Mouse (Mus musculus): ENCODE results near the gene Pik3cb. TPM values are rescaled to one million over a fixed set of nuclear protein-coding genes. Genes with fewer than 3 reads are reported as not detected.

Gene Pik3cb
- polyA plus RNA-seq, 1 experiment = 3.0 TPM

GRCm38 (mm10) chr9:99137301-99137700 lies 3.1 kb downstream of the Pik3cb start:
- no peak overlapping the region for H3K4me2 ChIP-seq (ENCODE audit: low read depth)
- H3K79me2 ChIP-seq (ENCODE audit: control insufficient read depth, insufficient read depth) = peaks cover 28% of the 10 kb centered on the region
- no peak overlapping the region for H3K4me3 ChIP-seq
- H3ac ChIP-seq (ENCODE audit: control insufficient read depth, insufficient read length) = no peak overlapping the region
- no peaks in the 10 kb centered on the region for H3K36me3 ChIP-seq (ENCODE audit: control insufficient read depth, insufficient read depth)
- no peak for TF ChIP-seq POLR2A (IDR thresholded peaks at IDR 0.05; ENCODE audit: insufficient read length, low read depth)
- no peak for TF ChIP-seq TCF12 (IDR thresholded peaks at IDR 0.05; ENCODE audit: insufficient read depth, poor library complexity, severe bottlenecking)
- no peak for TF ChIP-seq E2F4 (IDR thresholded peaks at IDR 0.05; ENCODE audit: insufficient read depth)
- no peak for TF ChIP-seq SRF (IDR thresholded peaks at IDR 0.05; ENCODE audit: control insufficient read depth, insufficient read length, low read depth)
- TF ChIP-seq MAX (IDR thresholded peaks at IDR 0.05; ENCODE audit: low read depth) = no peak
- no peak for TF ChIP-seq MYOD1 (IDR thresholded peaks at IDR 0.05; ENCODE audit: control insufficient read depth in 1 of 3, insufficient read length in 2 of 3, low read depth in 2 of 3)
- no peak for TF ChIP-seq POLR2AphosphoS2 (IDR thresholded peaks at IDR 0.05; ENCODE audit: insufficient read length, low read depth)
- no peak for TF ChIP-seq CEBPB (IDR thresholded peaks at IDR 0.05; ENCODE audit: insufficient read depth, poor library complexity, severe bottlenecking)
- no peak for TF ChIP-seq USF1 (IDR thresholded peaks at IDR 0.05; ENCODE audit: low read depth)
- TF ChIP-seq TCF3 (IDR thresholded peaks at IDR 0.05; ENCODE audit: insufficient read length, low read depth) = no peak
- no peak for TF ChIP-seq REST (IDR thresholded peaks at IDR 0.05; ENCODE audit: insufficient read depth, insufficient read length)
- no peak for TF ChIP-seq MYOG (IDR thresholded peaks at IDR 0.05; ENCODE audit: control insufficient read depth in 1 of 3, insufficient read depth in 1 of 3, insufficient read length in 2 of 3, low read depth in 2 of 3)
- H3K27me3 ChIP-seq (ENCODE audit: control insufficient read depth, insufficient read depth, insufficient read length) = no peaks in the 10 kb centered on the region

- no peak for TF ChIP-seq POLR2AphosphoS2 (IDR thresholded peaks at IDR 0.05; ENCODE audit: insufficient read length, low read depth)
- TF ChIP-seq REST (IDR thresholded peaks at IDR 0.05; ENCODE audit: insufficient read depth, insufficient read length) = no peak
- TF ChIP-seq MYOG (IDR thresholded peaks at IDR 0.05; ENCODE audit: control insufficient read depth in 1 of 3, insufficient read depth in 1 of 3, insufficient read length in 2 of 3, low read depth in 2 of 3) = no peak
- TF ChIP-seq E2F4 (IDR thresholded peaks at IDR 0.05; ENCODE audit: insufficient read depth) = no peak
- TF ChIP-seq MAX (IDR thresholded peaks at IDR 0.05; ENCODE audit: low read depth) = no peak
- TF ChIP-seq SRF (IDR thresholded peaks at IDR 0.05; ENCODE audit: control insufficient read depth, insufficient read length, low read depth) = no peak
- no peak for TF ChIP-seq CEBPB (IDR thresholded peaks at IDR 0.05; ENCODE audit: insufficient read depth, poor library complexity, severe bottlenecking)
- TF ChIP-seq POLR2A (IDR thresholded peaks at IDR 0.05; ENCODE audit: insufficient read length, low read depth) = no peak
- no peak for TF ChIP-seq TCF12 (IDR thresholded peaks at IDR 0.05; ENCODE audit: insufficient read depth, poor library complexity, severe bottlenecking)
- no peak for TF ChIP-seq MYOD1 (IDR thresholded peaks at IDR 0.05; ENCODE audit: control insufficient read depth in 1 of 3, insufficient read length in 2 of 3, low read depth in 2 of 3)
- Histone ChIP-seq H3ac (ENCODE audit: control insufficient read depth, insufficient read length) (no peak overlapping the region), H3K79me2 (ENCODE audit: control insufficient read depth, insufficient read depth) (peaks cover 37% of the 10 kb centered on the region), H3K4me3 (no peak overlapping the region), H3K4me2 (ENCODE audit: low read depth) (peak overlapping the region; percentile 20), H3K36me3 (ENCODE audit: control insufficient read depth, insufficient read depth) (no peaks in the 10 kb centered on the region), H3K27me3 (ENCODE audit: control insufficient read depth, insufficient read depth, insufficient read length) (no peaks in the 10 kb centered on the region)
These were observed 8.4 kb downstream of the Pik3cb start for GRCm38 (mm10) chr9:99131951-99132470.

GRCm38 (mm10) chr9:99131119-99131518 lies 9.3 kb downstream of the Pik3cb start:
- H3K79me2 ChIP-seq (ENCODE audit: control insufficient read depth, insufficient read depth) = peaks cover 35% of the 10 kb centered on the region
- H3K36me3 ChIP-seq (ENCODE audit: control insufficient read depth, insufficient read depth) = no peaks in the 10 kb centered on the region
- H3K27me3 ChIP-seq (ENCODE audit: control insufficient read depth, insufficient read depth, insufficient read length) = no peaks in the 10 kb centered on the region
- no peak overlapping the region for H3K4me3 ChIP-seq
- peak overlapping the region; percentile 37 for H3K4me2 ChIP-seq (ENCODE audit: low read depth)
- no peak overlapping the region for H3ac ChIP-seq (ENCODE audit: control insufficient read depth, insufficient read length)
- TF ChIP-seq MAX (IDR thresholded peaks at IDR 0.05; ENCODE audit: low read depth) (no peak), MYOG (IDR thresholded peaks at IDR 0.05; ENCODE audit: control insufficient read depth in 1 of 3, insufficient read depth in 1 of 3, insufficient read length in 2 of 3, low read depth in 2 of 3) (no peak), SRF (IDR thresholded peaks at IDR 0.05; ENCODE audit: control insufficient read depth, insufficient read length, low read depth) (no peak)

- H3K36me3 ChIP-seq (ENCODE audit: control insufficient read depth, insufficient read depth) = no peaks in the 10 kb centered on the region
- H3K4me2 ChIP-seq (ENCODE audit: low read depth) = no peak overlapping the region
- no peak overlapping the region for H3ac ChIP-seq (ENCODE audit: control insufficient read depth, insufficient read length)
- H3K4me3 ChIP-seq = no peak overlapping the region
- TF ChIP-seq CEBPB (IDR thresholded peaks at IDR 0.05; ENCODE audit: insufficient read depth, poor library complexity, severe bottlenecking) = no peak
- TF ChIP-seq POLR2AphosphoS2 (IDR thresholded peaks at IDR 0.05; ENCODE audit: insufficient read length, low read depth) = no peak
- TF ChIP-seq E2F4 (IDR thresholded peaks at IDR 0.05; ENCODE audit: insufficient read depth) = no peak
- no peak for TF ChIP-seq MYOD1 (IDR thresholded peaks at IDR 0.05; ENCODE audit: control insufficient read depth in 1 of 3, insufficient read length in 2 of 3, low read depth in 2 of 3)
- TF ChIP-seq POLR2A (IDR thresholded peaks at IDR 0.05; ENCODE audit: insufficient read length, low read depth) = no peak
- no peak for TF ChIP-seq MAX (IDR thresholded peaks at IDR 0.05; ENCODE audit: low read depth)
- no peak for TF ChIP-seq TCF3 (IDR thresholded peaks at IDR 0.05; ENCODE audit: insufficient read length, low read depth)
- TF ChIP-seq TCF12 (IDR thresholded peaks at IDR 0.05; ENCODE audit: insufficient read depth, poor library complexity, severe bottlenecking) = no peak
- TF ChIP-seq MYOG (IDR thresholded peaks at IDR 0.05; ENCODE audit: control insufficient read depth in 1 of 3, insufficient read depth in 1 of 3, insufficient read length in 2 of 3, low read depth in 2 of 3) = no peak
- TF ChIP-seq SRF (IDR thresholded peaks at IDR 0.05; ENCODE audit: control insufficient read depth, insufficient read length, low read depth) = no peak
- TF ChIP-seq USF1 (IDR thresholded peaks at IDR 0.05; ENCODE audit: low read depth) = no peak
- no peak for TF ChIP-seq REST (IDR thresholded peaks at IDR 0.05; ENCODE audit: insufficient read depth, insufficient read length)
- H3K79me2 ChIP-seq (ENCODE audit: control insufficient read depth, insufficient read depth) = peaks cover 22% of the 10 kb centered on the region
- H3K27me3 ChIP-seq (ENCODE audit: control insufficient read depth, insufficient read depth, insufficient read length) = no peaks in the 10 kb centered on the region
These were observed 12.8 kb downstream of the Pik3cb start for GRCm38 (mm10) chr9:99127578-99127977.

GRCm38 (mm10) chr9:99122749-99123148 lies 17.7 kb downstream of the Pik3cb start:
- no peak for TF ChIP-seq MYOG (IDR thresholded peaks at IDR 0.05; ENCODE audit: control insufficient read depth in 1 of 3, insufficient read depth in 1 of 3, insufficient read length in 2 of 3, low read depth in 2 of 3)
- no peak for TF ChIP-seq MYOD1 (IDR thresholded peaks at IDR 0.05; ENCODE audit: control insufficient read depth in 1 of 3, insufficient read length in 2 of 3, low read depth in 2 of 3)
- TF ChIP-seq TCF3 (IDR thresholded peaks at IDR 0.05; ENCODE audit: insufficient read length, low read depth) = no peak
- TF ChIP-seq SRF (IDR thresholded peaks at IDR 0.05; ENCODE audit: control insufficient read depth, insufficient read length, low read depth) = no peak
- no peak for TF ChIP-seq POLR2A (IDR thresholded peaks at IDR 0.05; ENCODE audit: insufficient read length, low read depth)
- no peak for TF ChIP-seq CEBPB (IDR thresholded peaks at IDR 0.05; ENCODE audit: insufficient read depth, poor library complexity, severe bottlenecking)
- TF ChIP-seq REST (IDR thresholded peaks at IDR 0.05; ENCODE audit: insufficient read depth, insufficient read length) = no peak
- TF ChIP-seq E2F4 (IDR thresholded peaks at IDR 0.05; ENCODE audit: insufficient read depth) = no peak
- no peak for TF ChIP-seq TCF12 (IDR thresholded peaks at IDR 0.05; ENCODE audit: insufficient read depth, poor library complexity, severe bottlenecking)
- no peak for TF ChIP-seq USF1 (IDR thresholded peaks at IDR 0.05; ENCODE audit: low read depth)
- no peak for TF ChIP-seq POLR2AphosphoS2 (IDR thresholded peaks at IDR 0.05; ENCODE audit: insufficient read length, low read depth)
- no peak for TF ChIP-seq MAX (IDR thresholded peaks at IDR 0.05; ENCODE audit: low read depth)

More at GRCm38 (mm10) chr9:99122749-99123148, 17.7 kb downstream of the Pik3cb start:
- peaks cover 3% of the 10 kb centered on the region for H3K79me2 ChIP-seq (ENCODE audit: control insufficient read depth, insufficient read depth)
- no peaks in the 10 kb centered on the region for H3K36me3 ChIP-seq (ENCODE audit: control insufficient read depth, insufficient read depth)
- H3K4me2 ChIP-seq (ENCODE audit: low read depth) = no peak overlapping the region
- no peak overlapping the region for H3ac ChIP-seq (ENCODE audit: control insufficient read depth, insufficient read length)
- no peaks in the 10 kb centered on the region for H3K27me3 ChIP-seq (ENCODE audit: control insufficient read depth, insufficient read depth, insufficient read length)
- H3K4me3 ChIP-seq = no peak overlapping the region

Data from myocyte (in vitro differentiated cells).